Mouse (Mus musculus): Measurements from ENCODE around the gene Aar2. TPM values are rescaled to one million over a fixed set of nuclear protein-coding genes. Genes with fewer than 3 reads are reported as not detected.

Gene Aar2
- total RNA-seq, 2 experiments from 2014 or later: 35.3 to 36.2 TPM

Other genes starting within 250 kb of the Aar2 start
- 1 to 10 TPM; 2.2 to 2.7 TPM for gene Cnbd2, start 235.3 kb upstream of the Aar2 start, total RNA-seq (2021)
- gene Scand1, start 234.9 kb upstream of the Aar2 start, total RNA-seq (2021): 100 to 1,000 TPM; 101 to 132 TPM
- gene Epb41l1, start 126.7 kb upstream of the Aar2 start, total RNA-seq (2021): 10 to 100 TPM; 49.7 to 67.5 TPM
- gene Dlgap4, start 66.1 kb downstream of the Aar2 start, total RNA-seq (2021): 10 to 100 TPM; 45.4 to 47.3 TPM
- gene Myl9, start 227.8 kb downstream of the Aar2 start, total RNA-seq (2021): 10 to 100 TPM; 56.2 to 67.3 TPM

Data from adrenal gland, postnatal 36 days (tissue).